Mouse (Mus musculus) adrenal gland, postnatal 25 days (tissue): ENCODE measurements around the gene Ror1. TPM values are rescaled to one million over a fixed set of nuclear protein-coding genes. Genes with fewer than 3 reads are reported as not detected.

Experiments used
- DNase-seq: peaks from one replicate; pipeline ENCODE4 v3.0.0; 2021; ENCODE audit warnings: mixed read lengths
- total RNA-seq: library from RNA; stranded (reverse); gene quantifications from 2 replicates; pipeline ENCODE4 v1.2.3, GENCODE M21; 2021

The Ror1 gene
- total RNA-seq, 1 experiment from 2014 or later: 10.3 TPM

DNA sequence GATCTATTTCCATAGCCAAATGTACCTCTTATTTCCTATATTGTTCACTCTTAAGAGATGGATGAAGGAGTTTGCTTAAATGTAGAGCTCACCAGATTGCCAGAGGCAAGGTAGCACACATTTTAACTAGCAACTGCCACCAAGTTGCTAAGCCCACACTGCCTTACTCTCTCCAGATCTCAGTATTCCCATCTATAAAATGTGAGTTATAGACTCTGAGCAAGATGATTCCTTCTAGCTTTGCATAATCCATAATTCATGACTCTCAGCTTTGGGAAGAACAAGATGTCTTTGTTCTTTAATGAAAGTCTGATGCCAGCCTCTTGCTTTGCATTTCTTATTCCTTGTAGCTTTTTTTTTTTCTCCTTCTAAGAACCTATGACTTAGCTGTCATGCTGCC lies 64.6 kb downstream of the Ror1 start:
- no peak for DNase-seq

DNA sequence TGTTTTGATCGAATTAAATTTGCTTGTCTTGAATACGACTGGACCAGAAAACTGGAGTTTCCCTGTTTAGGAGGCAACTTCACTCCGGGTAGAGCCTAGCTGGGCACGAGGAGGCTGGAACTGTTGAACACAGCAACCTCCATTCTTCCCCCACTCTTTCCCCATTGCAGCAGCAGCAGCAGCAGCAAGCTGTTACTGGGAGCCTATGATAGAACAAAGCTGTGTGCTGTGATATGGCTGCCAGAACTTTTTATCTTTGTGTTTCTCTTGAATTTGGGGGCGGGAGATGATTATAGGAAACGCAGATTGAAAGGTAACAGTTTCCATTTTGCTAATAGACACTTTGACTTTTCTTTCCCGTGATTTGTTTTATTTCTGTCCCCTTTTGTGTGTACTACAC lies 70.2 kb downstream of the Ror1 start:
- no peak for DNase-seq

DNA sequence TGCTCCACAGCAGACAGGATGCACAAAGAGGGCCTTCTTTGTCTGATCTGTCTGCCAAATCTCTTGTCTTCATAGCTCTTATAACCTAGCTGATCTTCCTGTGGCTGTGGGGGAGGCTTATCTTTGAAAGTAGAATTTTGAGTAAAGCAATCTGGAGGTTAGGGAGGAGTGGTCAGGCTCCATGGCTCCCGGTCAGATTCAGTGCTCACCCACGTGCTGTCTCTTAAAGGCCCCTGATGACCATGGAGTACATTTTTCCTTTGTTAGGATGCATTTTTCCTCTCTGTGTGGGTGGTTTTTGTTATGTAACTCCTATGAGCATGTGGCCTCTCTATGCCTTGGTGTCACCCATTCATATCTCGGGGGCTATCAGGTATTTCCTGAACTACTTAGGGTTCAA lies 71.3 kb downstream of the Ror1 start:
- DNase-seq: no peak

DNA sequence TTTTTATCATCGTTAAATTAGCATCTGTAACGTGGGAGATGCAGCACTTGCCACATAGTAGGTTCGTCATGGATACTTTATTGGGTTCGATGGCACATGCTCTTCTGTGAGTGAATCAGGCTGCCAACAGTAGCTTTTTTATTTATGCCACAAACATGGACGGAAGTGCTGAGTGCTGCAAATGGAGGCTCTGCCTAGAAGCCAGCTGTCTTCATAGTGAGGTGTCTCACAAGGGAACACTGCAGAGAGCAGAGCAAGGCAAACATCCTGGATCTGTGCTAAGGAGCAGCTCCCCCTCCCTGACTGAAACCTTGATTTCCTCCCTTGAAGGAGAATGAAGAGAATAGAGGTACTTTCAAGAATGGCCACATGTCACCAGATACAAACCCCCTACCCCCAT lies 74.1 kb downstream of the Ror1 start:
- DNase-seq: no peak

DNA sequence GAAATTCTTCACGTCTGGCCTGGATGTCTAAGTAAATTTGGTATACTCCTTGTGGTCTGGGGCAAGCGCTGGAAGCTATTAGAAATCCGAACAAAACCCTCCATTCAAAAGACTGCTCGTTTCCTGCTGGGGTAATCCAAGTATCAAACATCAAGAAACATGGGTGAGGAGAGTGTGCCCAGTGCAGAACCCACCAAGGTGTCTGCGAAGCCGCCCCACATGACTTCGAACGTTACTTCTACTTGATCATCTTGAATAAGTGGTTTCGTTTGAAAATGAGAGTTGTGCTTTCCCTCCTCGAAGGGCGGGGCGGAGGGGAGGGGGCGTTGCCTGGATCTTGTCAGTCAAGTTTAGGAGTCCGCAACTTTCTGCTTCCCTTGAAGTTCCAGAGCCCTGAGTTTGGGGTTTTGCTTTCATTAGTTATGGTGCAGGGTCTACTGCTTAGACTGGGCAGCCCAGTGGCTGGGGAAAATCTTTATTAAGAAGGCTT lies 74.6 kb downstream of the Ror1 start:
- DNase-seq: no peak

DNA sequence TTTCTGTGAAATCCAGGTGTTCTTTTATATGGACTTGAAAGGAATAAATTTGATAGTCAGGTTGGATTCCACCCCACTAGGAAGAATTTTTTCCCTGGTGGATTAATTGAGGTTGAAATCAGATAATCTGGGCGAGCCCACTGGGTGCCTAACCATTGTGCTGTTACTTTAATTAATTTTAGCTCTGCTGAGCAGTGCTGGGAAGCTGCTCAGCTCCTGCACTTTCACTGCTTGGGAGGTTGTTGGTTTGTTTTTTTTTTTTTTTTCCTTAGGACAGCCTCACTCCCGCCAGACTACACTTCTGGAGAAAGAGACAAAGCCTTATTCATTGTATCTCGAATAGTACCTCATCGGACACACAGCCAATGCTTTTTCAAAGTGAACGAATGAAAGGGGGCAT lies 75.2 kb downstream of the Ror1 start:
- DNase-seq: no peak

DNA sequence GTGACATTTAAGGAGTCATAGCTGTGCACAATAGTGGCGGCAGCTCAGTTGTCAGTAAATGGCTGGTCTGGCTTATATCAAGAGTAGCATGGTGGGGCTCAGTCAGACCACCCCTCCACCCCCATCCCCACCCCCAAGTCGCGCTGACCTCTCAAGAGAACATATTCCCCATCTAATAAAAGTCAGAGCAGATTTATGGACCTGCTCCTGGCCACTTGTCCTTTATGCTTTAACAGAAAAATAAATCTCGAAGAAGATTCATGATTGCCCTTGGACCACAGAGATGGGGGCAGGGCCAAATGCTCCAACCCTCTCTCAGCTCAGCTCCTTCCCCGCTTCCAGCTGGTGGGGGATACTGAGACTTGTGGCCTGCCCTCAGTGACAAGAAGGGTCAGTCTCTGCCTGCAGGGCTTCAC lies 75.9 kb downstream of the Ror1 start:
- DNase-seq: peak; percentile 62

DNA sequence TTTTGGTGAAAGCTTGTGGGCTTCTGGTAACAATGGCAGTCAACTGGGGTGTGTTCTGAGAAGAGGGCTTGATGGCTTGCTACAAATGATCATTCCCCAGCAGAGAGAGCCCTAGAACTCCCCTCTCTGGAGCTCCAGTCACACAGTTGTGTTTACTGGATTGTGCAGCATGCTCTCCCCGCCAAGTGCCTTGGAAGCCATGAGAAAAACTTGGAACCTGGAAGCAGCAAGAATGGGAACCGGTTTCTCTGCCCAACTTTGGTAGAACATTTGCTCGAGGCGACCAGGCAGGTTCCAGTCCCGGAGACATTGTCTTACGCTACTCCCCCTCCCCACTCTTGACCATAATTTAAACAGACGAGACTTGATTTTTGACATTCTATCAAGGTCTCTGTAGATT lies 80.0 kb downstream of the Ror1 start:
- no peak for DNase-seq

DNA sequence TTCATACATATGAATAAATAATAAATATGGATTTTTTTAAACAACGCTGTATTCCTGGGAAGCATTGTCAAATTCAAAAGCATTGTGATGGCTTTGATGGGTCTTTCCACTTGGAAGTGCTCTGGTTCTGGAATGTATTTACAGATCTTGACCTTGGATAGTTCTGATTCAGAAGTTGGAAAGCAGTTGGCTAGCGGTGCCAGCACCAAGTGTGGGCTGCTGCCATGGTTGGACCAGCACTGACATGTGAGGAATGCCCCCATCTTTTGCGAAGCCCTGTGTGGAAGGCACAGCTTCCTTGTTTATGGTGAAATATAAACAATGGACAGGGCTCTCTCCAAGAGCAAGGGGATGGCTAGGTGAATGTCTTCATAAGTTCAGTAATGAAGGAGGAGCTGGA lies 82.7 kb downstream of the Ror1 start:
- peak; percentile 27 for DNase-seq

DNA sequence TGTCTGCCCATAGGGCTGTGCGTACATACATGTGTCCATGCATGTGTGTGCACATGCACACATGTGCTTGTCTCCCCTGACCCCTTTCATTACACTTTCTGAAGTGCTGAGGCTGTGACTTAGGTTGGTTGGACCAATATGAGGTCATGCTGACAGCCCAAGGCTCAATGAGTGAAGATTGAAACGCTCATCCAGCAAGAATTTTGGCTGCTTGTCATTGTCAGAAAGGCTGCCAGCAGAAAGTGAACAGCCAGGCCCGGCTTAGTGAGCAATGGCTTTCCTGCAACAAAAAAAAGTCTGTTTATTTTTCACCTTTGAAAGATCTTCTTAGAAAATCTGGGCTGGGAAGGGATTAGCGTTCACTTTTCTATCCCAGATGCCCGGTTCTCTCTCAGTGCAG lies 86.1 kb downstream of the Ror1 start:
- peak; percentile 59 for DNase-seq

DNA sequence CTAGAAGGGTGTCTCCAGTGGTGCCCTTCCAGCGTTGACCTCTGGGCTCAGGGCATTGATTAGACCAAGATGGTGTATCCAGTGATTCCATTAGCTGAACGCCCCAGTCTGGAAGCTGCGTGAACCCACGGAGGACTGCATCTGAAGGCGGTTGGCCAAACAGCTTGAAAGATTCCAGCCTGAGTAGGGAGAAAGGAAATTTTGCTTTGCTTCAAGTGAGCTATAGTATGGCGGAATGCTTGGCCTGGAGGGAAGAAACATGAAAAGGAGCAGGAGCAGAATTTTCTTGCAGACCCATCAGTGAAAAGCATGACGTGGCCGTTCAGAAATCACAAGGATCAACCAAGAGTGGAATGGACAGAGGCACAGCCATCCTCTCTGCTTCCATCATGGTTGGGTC lies 91.2 kb downstream of the Ror1 start:
- no peak for DNase-seq

DNA sequence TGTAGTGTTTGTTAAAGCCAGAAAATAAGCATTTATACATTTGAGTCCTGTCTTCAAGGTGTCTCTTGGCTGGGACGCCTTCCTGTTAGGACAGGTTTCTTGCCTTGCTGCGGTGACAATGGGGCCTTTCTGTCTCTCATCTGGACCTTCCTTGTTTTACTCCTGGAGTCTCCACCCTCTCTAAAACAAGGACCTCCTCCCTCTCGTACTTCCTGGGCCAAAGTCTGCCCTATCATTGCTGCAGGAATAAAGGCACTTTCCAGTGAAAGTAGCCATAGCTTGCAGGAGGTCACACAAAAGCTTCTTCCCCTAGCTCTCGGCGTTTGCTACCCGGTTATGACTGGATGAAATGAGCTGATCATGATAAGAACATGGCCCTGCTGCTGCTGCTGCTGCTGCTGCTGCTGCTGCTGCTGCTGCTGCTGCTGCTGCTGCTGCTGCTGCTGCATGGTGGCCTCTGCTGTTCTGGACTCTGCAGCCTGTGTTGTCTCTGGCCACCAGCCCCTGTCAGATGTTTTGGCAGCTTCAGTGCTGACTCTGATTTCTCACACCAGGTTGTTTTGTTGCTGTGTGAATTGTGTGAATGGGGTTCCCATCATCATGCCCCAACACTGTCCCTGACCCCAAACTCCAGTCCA lies 92.1 kb downstream of the Ror1 start:
- no peak for DNase-seq

DNA sequence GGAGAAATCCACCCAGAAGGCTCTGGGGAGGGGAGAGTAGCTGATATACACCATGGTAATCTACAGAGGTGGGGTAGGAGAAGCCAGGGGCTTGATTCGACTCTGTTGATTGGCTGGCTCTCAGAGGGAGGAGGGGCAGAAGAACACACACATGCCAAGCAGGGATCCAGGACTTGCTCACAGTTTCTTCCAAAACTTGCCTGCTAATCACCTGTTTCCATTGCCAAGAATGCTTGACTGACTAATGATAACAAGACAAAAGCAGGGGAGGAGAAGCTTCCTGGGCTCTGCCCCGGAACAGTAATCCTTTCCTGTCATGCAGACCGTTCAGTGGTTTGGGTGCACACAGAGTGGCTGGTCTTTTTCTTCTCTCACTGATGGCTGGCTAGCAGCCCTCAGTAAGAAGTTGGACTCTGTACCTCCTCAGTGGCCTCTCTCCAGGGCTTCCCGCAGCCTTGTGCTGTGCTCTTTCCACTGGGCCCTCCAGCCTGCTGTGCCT lies 92.7 kb downstream of the Ror1 start:
- no peak for DNase-seq

DNA sequence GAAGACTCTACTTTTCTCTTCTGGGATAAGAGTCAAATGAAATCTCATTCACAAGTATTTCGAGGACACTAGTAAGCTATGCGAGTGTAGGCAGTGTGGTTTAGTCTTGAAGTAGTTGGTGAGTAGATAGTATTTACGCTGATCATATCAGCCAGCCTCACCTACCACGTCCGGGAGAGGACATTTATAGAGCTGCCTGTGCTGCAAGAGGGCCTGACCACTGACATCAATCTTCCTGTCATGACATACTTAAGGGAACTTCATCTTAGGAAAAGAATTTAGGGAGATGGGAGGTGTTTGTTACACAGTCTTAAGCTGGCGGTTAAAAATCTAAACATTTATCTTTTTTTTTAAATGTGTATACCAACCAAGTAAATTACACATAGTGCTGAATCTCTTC lies 95.9 kb downstream of the Ror1 start:
- no peak for DNase-seq

DNA sequence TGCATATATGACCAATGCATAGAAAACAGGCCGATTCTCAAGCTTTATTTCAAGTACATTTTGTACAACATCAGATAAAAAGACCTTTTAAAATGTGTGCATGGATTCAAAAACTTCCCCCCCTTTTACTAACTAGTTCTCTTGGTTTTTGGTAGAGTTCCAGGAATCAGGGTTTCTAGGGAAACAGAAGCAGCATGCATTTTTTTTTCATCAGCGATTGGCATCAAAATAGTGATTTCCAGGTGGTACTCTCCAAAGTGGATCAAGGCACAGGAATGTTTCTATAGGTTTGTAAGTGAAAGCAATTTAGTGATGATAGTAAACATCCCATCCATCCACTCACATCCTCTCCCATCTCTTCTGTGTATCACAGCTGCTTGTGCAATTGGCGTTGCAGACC lies 98.5 kb downstream of the Ror1 start:
- DNase-seq: no peak

DNA sequence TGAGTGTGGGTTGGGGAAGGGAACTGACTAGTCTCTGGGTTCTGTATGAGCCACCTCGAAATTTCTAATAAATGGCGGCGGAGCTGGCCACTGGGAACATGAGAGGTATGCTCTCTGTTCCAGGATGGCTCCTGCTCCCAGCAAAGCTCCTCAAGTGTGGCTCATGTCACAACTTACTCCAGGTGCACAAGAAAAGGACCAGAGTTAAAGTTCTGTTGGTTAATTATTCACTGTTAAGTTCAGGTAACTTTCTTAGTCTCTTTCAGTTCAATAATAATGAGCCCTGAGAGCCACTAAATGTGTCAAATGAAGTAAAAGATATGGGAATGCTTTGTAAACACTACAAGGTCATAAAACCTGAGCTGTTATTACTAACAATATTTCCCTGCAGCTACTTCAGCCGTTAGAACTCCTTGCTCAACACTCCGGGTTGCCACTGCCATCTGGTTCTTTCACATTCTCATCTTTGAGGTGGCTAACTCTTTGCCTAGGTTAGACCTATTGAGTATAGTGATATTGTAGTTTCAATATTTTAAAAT lies 100.7 kb downstream of the Ror1 start:
- no peak for DNase-seq

DNA sequence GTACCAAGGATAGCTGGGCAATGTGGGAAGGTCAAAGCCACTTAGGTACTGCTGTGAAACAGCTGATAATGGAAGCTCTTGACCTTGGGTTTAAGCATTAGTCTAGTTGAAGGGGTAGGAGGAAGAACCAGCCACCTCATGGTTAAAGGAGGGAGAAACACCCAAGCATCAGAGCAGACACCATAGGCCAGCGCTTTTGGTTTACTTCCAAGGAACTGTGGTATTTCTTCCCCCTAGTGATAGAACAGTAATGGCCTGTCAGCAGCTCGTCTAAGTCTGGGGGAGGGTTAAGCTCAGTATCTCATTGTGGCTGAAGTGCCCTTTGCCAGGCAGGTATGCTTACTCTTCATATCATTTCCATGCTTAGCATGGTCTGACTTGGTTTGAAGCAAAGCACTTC lies 102.7 kb downstream of the Ror1 start:
- DNase-seq: no peak

DNA sequence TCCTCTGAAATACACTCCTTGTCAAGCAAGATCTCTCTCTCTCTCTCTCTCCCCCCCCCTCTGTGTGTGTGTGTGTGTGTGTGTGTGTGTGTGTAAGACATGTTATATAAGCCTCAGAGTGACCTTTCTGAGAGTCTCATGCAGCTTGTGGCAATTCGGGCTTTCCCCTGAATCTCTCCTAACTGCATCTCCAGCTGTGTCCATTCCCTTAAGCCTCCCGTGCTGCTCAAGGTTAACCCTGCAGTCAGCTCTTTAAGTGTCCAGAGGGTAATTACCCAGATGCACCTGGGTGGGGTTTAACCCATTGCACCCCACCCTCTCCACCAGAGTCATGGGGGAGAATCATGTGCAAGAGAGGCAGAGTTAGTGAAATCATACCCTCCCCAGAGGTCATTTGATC lies 105.7 kb downstream of the Ror1 start:
- no peak for DNase-seq

DNA sequence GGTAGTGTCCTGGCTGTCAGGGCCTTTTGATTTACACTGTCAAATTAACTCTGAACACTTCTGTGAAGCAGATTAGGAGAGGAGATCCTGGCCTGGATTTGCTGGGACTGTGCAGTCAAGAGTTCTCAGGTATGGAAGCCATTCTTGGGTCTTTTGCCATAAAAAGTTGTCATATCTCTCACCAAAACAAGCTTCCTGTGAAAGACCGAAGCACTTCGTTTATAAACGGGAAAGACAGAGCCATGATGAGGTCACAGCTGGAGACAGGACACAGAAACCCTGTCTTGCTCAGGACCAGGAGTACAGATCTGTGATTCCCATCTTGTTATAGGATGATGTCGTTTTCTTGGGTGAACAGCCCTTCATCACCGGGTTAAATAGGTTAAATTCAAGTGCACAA lies 107.5 kb downstream of the Ror1 start:
- DNase-seq: no peak

DNA sequence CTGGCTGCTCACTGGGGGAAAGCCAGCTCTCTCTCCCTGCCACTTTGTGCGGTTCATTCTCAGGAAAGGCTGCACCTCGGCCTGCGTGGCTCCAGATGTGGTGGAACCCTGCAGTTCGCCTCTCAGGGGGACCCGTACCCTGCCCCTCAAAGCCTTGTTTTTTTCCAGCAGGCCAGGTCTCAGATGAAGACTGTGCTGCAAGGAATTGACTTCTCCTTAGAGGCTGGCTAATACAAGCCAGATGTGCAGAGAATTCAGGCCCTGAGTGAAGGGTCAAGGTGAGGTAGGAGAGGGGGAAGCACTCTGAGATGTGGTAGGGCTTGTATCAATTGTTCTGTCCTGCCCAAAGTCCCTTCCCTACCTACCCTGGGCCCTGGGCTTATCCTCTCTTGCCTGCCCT lies 108.1 kb downstream of the Ror1 start:
- DNase-seq: no peak

DNA sequence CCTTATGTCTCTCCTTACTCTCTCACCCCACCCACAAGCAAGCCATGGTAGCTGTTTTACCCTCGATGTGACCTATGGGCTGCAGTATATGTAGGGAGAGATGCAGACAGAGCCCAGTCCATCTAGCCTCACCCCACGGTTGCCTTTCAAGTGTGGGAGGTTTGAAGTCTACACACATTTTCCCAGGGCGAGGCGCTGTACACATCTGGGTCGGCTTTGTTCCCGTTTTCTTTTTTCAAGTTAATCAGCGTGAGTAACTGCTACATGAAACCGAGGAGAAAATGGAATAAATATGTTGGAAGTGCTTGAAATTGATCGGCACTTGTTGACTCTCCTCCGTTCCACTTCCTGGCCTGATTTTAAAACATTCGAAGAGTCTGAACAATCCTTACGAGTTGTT lies 108.8 kb downstream of the Ror1 start:
- DNase-seq: no peak

DNA sequence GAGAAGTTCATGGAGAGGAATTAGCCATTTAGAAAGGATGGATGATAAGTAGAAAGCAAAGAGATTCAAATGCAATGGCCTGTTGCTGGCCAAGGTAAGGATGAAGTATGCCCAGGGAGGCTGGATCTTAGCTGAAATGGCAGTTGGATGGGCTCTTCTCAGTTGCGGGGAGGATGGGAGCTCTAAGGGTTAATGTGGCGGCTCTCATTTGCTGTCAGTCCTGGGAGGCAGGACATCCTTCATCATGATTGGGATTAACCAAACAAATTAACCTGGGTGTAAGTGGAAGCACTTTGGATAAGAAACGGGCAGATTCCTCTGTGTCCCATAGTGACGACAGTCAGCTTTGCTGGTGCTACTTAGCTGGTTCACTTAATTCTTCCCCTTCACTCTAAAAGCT lies 112.5 kb downstream of the Ror1 start:
- DNase-seq: no peak

DNA sequence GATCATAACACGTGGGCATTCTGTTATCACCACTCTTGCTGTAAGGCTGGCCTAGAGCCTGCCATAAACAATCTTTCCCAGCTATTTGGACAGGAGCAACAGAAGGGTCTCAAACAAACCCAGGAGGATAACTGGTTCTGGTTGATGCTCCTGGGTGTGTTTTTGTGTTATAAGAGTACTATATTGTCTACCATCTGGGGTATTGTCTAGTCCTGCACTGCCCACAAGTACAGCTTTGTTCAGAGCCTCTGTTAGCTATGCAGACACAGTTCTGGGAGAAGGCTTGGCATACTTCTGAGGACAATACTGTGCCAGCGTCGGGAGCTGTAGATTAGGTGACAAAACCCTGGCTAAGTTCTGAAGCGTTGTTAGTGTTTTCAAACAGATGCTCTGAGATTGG lies 113.5 kb downstream of the Ror1 start:
- DNase-seq: no peak

DNA sequence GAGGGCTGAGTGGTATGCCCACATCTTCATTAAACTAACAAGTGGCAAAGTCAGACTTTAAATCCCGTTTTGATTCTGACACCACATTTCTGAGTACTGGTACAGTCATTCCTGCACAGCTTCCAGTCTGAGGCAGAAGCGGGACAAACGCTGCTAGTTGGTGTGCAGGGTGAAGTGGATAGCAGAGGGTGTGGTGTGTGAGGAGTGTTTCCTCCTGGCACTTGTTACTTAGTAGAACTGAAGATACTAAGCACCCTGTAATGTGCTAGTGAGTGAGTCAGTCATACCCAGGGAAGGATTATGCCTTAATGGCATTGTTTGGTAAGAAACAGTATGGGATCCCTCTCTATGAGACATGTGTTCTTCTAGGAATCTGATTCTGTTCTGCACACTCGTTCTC lies 115.7 kb downstream of the Ror1 start:
- DNase-seq: no peak
